Mouse (Mus musculus): Measurements from ENCODE around the gene Ctso.

DNA sequence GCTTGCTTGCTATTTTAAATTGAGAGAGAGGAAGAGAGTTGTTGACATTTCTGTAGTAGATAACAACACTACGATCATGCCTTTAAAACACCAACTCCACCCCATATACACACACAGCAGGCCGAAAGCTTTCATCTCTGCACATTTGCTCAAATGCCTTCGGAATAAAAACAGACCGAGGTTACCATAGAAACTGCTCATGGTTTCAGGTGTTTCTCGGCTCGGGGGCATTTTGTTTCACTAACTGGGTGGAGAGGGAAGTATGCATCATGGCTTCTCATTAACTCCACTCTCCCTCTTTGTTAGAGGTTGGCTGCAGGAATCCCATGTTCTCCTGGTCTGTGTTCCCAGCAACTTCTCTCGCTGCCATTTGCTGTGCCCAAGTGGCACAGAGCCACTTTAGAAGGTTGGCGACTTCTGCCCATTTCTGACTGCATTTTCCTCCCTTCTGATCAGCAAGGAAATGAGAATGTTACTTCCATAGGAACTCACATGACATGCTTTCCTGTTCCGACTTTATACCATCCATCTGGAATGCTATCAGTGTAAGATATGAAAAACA lies 5.6 kb upstream of the Ctso start:
- no peak for TF ChIP-seq POLR2A (IDR thresholded peaks at IDR 0.05; ENCODE audit: borderline replicate concordance, low read depth, low read length)
- TF ChIP-seq CTCF (IDR thresholded peaks at IDR 0.05; ENCODE audit: low read depth, low read length) = no peak

Data from bone marrow macrophage, adult 2 months (primary cell).